Mouse (Mus musculus) stomach, adult 2 months (tissue): ENCODE data around the gene Emb. TPM values are rescaled to one million over a fixed set of nuclear protein-coding genes. Genes with fewer than 3 reads are reported as not detected.

Source experiments
- polyA plus RNA-seq: library from polyadenylated mRNA; depleted of rRNA; stranded (reverse); fragments of >200 nt; gene quantifications from 2 replicates; pipeline ENCODE4 v1.2.3, GENCODE M21; 2012; rRNA removed

Gene Emb
- 3.2 and 7.3 TPM in 2 replicates for polyA plus RNA-seq

DNA sequence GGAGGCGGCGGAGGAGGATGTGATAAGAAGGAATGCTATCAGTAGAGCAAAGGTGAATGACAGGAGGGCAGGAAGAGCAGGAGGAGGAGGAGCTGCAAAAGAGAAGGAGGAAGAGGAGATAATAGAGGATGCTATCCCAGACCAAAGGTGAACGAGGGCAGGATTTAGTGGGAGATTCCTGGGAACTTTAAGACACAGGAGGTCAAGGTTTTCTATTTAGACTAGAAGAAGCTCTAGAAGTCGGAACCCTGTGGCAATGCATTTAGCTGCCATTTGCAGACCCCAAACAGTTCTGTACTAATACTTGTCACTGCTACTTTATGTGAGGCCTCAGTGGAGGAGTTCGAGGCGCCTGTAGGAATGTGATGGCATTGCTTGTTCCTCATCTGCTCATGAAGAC, at the start of gene Emb:
TSS of gene Emb (plus strand) at position 301 of the 400 bp plus-strand sequence.

DNA sequence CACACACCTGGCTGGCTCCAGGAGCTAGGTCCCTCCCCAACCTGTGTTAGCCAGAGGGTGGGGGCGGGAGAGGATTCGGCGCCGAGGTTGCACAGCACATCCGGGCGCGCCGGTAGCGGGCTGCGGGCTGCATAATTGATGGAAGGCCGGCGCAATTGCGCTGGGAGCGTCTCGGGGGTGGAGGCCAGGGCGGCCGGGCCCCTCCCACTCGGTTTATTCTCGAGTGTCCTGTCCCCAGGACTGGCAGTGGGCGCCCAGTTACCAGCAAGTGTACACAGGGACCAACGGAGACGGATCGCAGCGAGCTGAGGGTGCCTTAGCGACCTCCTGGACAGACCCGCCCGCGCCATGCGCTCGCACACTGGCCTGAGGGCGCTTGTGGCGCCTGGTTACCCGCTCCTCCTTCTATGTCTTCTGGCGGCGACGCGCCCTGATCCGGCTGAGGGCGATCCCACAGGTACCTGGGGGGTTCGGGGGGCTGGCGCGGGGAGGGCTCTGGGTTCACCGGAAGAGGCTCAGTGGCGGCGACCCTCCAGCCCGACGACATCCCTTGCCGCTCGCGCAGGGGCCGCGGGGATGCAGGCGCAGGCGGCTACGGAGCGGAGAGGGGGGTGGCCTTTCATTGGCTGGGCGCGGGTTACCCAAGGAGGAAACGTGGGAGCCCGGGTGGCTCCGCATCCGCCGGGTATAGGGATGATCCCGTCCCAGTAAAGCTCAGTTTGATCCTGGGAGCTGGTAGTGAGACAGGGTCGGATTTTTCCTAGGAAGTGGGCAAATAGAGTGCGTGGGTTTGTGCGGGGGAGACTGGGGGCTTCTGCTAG, 12.4 kb downstream of the Emb start, which contains the start of gene Gm17509:
TSS of gene Gm17509 (minus strand) at position 575 of the 821 bp plus-strand sequence.

Other genes starting within 250 kb of the Emb start
- 0.92 and 1.3 TPM in 2 replicates for gene Parp8, start 183.0 kb upstream of the Emb start, polyA plus RNA-seq
- gene Gm17509, start 12.5 kb downstream of the Emb start, polyA plus RNA-seq = not detected in 2 replicates